Mouse (Mus musculus) gastrocnemius, postnatal 25 days (tissue): ENCODE data around the gene Adgrv1. TPM values are rescaled to one million over a fixed set of nuclear protein-coding genes. Genes with fewer than 3 reads are reported as not detected.

Experiments used
- DNase-seq: peaks from one replicate; pipeline ENCODE4 v3.0.0; 2022
- microRNA-seq, 2 experiments: library from miRNA; unstranded; fragments of <30 nt; microRNA quantifications; one replicate each; pipeline ENCODE4 v1.2.0; 2021; ENCODE audit warnings: borderline replicate concordance in 2 of 2
- total RNA-seq, 2 experiments: library from RNA; stranded (reverse); gene quantifications; 1 replicate in 1 of 2; 2 replicates in 1 of 2; pipeline ENCODE4 v1.2.3; 2021

The Adgrv1 gene
- total RNA-seq, 2 experiments from 2014 or later: 0.19 TPM; not detected in 1

- DNase-seq: no peak
These were observed 587.6 kb downstream of the Adgrv1 start for GRCm38 (mm10) chr13:81045345-81045744.

Small RNA genes lying within 50 kb of the gene (microRNA-seq; reads per million reads assigned to microRNA genes)
- gene Gm25241: 0 reads per million in 2 experiments

Other genes with a start within 250 kb of the Adgrv1 start
- 1 to 10 TPM; 6.1 to 9.8 TPM for gene Lysmd3, start 24.5 kb upstream of the Adgrv1 start, total RNA-seq
- 1 to 10 TPM; 1.4 TPM for gene Polr3g, start 77.9 kb upstream of the Adgrv1 start, total RNA-seq
- 1 to 10 TPM; 1.5 to 2.1 TPM for gene Mblac2, start 78.2 kb upstream of the Adgrv1 start, total RNA-seq
- gene Cetn3, start 149.9 kb upstream of the Adgrv1 start, total RNA-seq: 10 to 100 TPM; 28.8 to 32.8 TPM